In the genomic region with DNA sequence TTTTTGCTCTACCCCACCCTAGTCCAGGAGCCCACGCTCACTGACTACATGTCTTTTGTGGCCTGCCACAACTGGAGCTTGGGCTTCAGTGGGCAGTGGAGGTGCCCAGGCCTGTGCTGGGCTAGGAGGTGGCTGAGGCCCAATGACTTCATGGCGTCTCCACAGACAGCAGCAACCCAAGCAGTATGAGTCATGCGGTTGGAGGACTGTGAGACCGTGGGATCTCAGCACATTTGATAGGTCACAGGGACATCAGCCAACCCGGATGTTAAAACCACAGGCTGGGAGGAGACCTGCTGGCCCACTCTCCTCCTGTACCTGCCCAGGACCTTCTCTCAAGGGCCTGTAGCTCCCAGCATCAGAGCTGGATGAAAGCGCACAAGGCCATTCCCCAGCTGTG, we compare ENCODE assay signal across 13 mouse cellular contexts. TPM values are rescaled to one million over a fixed set of nuclear protein-coding genes. Genes with fewer than 3 reads are reported as not detected.
DNase-seq lines count a peak whose midpoint lies in the region; ATAC-seq and TF ChIP-seq lines count a peak whose summit lies in the region.
"Had no signal": no experiment of that assay in that cellular context is flagged by ENCODE, and none has a peak within 500 bp of the region (broad histone marks: within the 10 kb centered on the region; RNA-seq: fewer than 3 reads in every experiment).

No protein-coding gene starts in this region.

- H3K36me3 ChIP-seq in intestine, embryonic 15.5 days: no peaks in the 10 kb centered on the region
- no peaks in the 10 kb centered on the region for H3K36me3 ChIP-seq in intestine, embryonic 16.5 days (ENCODE audit: control insufficient read depth, insufficient read depth, low read length)
- no peaks in the 10 kb centered on the region for H3K36me3 ChIP-seq in C2C12 (ENCODE audit: control insufficient read depth, insufficient read depth)
- no peaks in the 10 kb centered on the region for H3K36me3 ChIP-seq in hindbrain, postnatal 0 days (ENCODE audit: insufficient read depth, low read length)
- H3K36me3 ChIP-seq in kidney, embryonic 14.5 days (ENCODE audit: control insufficient read depth, insufficient read depth, low read length): no peaks in the 10 kb centered on the region
- H3K36me3 ChIP-seq in liver, embryonic 12.5 days: no peaks in the 10 kb centered on the region
- H3K36me3 ChIP-seq: hindbrain, embryonic 10.5 days had no signal

- H3K27me3 ChIP-seq in intestine, embryonic 15.5 days (replicated peaks): no peaks in the 10 kb centered on the region
- no peaks in the 10 kb centered on the region for H3K27me3 ChIP-seq in intestine, embryonic 16.5 days (replicated peaks; ENCODE audit: control insufficient read depth, insufficient read depth, low read length)
- H3K27me3 ChIP-seq in C2C12 (ENCODE audit: control insufficient read depth, insufficient read depth, insufficient read length): no peaks in the 10 kb centered on the region
- no peaks in the 10 kb centered on the region for H3K27me3 ChIP-seq in hindbrain, postnatal 0 days (ENCODE audit: insufficient read depth, low read length)
- no peaks in the 10 kb centered on the region for H3K27me3 ChIP-seq in kidney, embryonic 14.5 days (ENCODE audit: control insufficient read depth, insufficient read depth, low read length)
- peaks cover 20% of the 10 kb centered on the region; the same call in 1 of the 2 replicates for H3K27me3 ChIP-seq in liver, embryonic 12.5 days (replicated peaks)

- H3K9me3 ChIP-seq in intestine, embryonic 15.5 days: no peaks in the 10 kb centered on the region
- H3K9me3 ChIP-seq in intestine, embryonic 16.5 days (ENCODE audit: control insufficient read depth, low read length): no peaks in the 10 kb centered on the region
- H3K9me3 ChIP-seq in hindbrain, postnatal 0 days (ENCODE audit: low read length): no peaks in the 10 kb centered on the region
- no peaks in the 10 kb centered on the region for H3K9me3 ChIP-seq in kidney, embryonic 14.5 days (ENCODE audit: control insufficient read depth, low read length)
- H3K9me3 ChIP-seq in liver, embryonic 12.5 days (replicated peaks): no peaks in the 10 kb centered on the region; the same call in 1 of the 2 replicates
- H3K9me3 ChIP-seq: hindbrain, embryonic 10.5 days had no signal

- no peak for TF ChIP-seq CTCF in C2C12 (IDR thresholded peaks at IDR 0.05; ENCODE audit: control insufficient read depth, insufficient read depth, insufficient read length)
- TF ChIP-seq CTCF in hindbrain, postnatal 0 days (IDR thresholded peaks at IDR 0.05; ENCODE audit: low read depth): no peak

- no peak overlapping the region for H3K4me2 ChIP-seq in intestine, embryonic 15.5 days (replicated peaks)
- no peak overlapping the region for H3K4me2 ChIP-seq in intestine, embryonic 16.5 days (ENCODE audit: low read depth, low read length)
- no peak overlapping the region for H3K4me2 ChIP-seq in hindbrain, postnatal 0 days (ENCODE audit: low read depth, low read length)
- H3K4me2 ChIP-seq in kidney, embryonic 14.5 days (replicated peaks; ENCODE audit: low read depth, low read length): no peak overlapping the region
- H3K4me2 ChIP-seq in liver, embryonic 12.5 days: no peak overlapping the region
- H3K4me2 ChIP-seq: lung, embryonic 14.5 days had no signal

- DNase-seq in adrenal gland, adult 2 months: peak; percentile 86
- no peak for DNase-seq in hindbrain, postnatal 0 days (ENCODE audit: low spot score)
- DNase-seq: cerebellum, adult 9-10 months; kidney, postnatal 14 days; lung, embryonic 14.5 days; retina, postnatal 1 day had no signal

- no peak overlapping the region for H3K4me3 ChIP-seq in intestine, embryonic 15.5 days (replicated peaks)
- no peak overlapping the region for H3K4me3 ChIP-seq in intestine, embryonic 16.5 days (ENCODE audit: low read length)
- H3K4me3 ChIP-seq in C2C12 (ENCODE audit: insufficient read depth, poor library complexity, severe bottlenecking): no peak overlapping the region
- H3K4me3 ChIP-seq in hindbrain, postnatal 0 days (ENCODE audit: low read length): no peak overlapping the region
- H3K4me3 ChIP-seq in kidney, embryonic 14.5 days (ENCODE audit: low read length): no peak overlapping the region
- no peak overlapping the region for H3K4me3 ChIP-seq in liver, embryonic 12.5 days
- H3K4me3 ChIP-seq: hindbrain, embryonic 10.5 days had no signal

- 87% methylated on average over 6 of the region's 6 CpGs for WGBS in intestine, embryonic 15.5 days
- WGBS in intestine, embryonic 16.5 days: 85% methylated on average over 6 of the region's 6 CpGs
- WGBS in hindbrain, postnatal 0 days: 89% methylated on average over 6 of the region's 6 CpGs
- WGBS in kidney, embryonic 14.5 days: 86% methylated on average over 6 of the region's 6 CpGs
- 32% methylated on average over 6 of the region's 6 CpGs for WGBS in liver, embryonic 12.5 days (ENCODE audit: insufficient replicate concordance)

- H3K79me2 ChIP-seq in C2C12 (ENCODE audit: control insufficient read depth, insufficient read depth): no peaks in the 10 kb centered on the region

- 0 out of 2 replicates have a peak overlapping the region, but pooled peaks have one; percentile 8 for H3K9ac ChIP-seq in intestine, embryonic 15.5 days
- no peak overlapping the region for H3K9ac ChIP-seq in intestine, embryonic 16.5 days (ENCODE audit: low read depth, low read length)
- H3K9ac ChIP-seq in hindbrain, postnatal 0 days (replicated peaks; ENCODE audit: low read length): no peak overlapping the region
- H3K9ac ChIP-seq in kidney, embryonic 14.5 days (ENCODE audit: low read depth, low read length): no peak overlapping the region
- H3K9ac ChIP-seq in liver, embryonic 12.5 days: no peak overlapping the region
- H3K9ac ChIP-seq: lung, embryonic 14.5 days had no signal

- ATAC-seq in intestine, embryonic 15.5 days: no peak
- no peak for ATAC-seq in intestine, embryonic 16.5 days
- ATAC-seq in megakaryocyte, adult 5-6 weeks (ENCODE audit: poor library complexity, severe bottlenecking): peak; percentile 77
- no peak for ATAC-seq in hindbrain, postnatal 0 days
- no peak for ATAC-seq in kidney, embryonic 14.5 days (ENCODE audit: low FRiP score, low TSS enrichment)
- no peak for ATAC-seq in liver, embryonic 12.5 days

- H3K27ac ChIP-seq in intestine, embryonic 15.5 days: no peak overlapping the region
- H3K27ac ChIP-seq in intestine, embryonic 16.5 days (ENCODE audit: low read length): no peak overlapping the region
- no peak overlapping the region for H3K27ac ChIP-seq in hindbrain, postnatal 0 days
- no peak overlapping the region for H3K27ac ChIP-seq in kidney, embryonic 14.5 days (ENCODE audit: low read depth, low read length)
- H3K27ac ChIP-seq in liver, embryonic 12.5 days: no peak overlapping the region
- H3K27ac ChIP-seq: hindbrain, embryonic 10.5 days had no signal

- H3K79me3 ChIP-seq in C2C12 (ENCODE audit: low read depth): no peaks in the 10 kb centered on the region

- H3K4me1 ChIP-seq in intestine, embryonic 15.5 days (replicated peaks): 0 out of 2 replicates have a peak, but pooled peaks cover 7% of the 10 kb centered on the region
- H3K4me1 ChIP-seq in intestine, embryonic 16.5 days (ENCODE audit: control insufficient read depth, insufficient read depth, low read length): peaks cover 22% of the 10 kb centered on the region
- no peaks in the 10 kb centered on the region for H3K4me1 ChIP-seq in hindbrain, postnatal 0 days (ENCODE audit: insufficient read depth, low read length)
- H3K4me1 ChIP-seq in kidney, embryonic 14.5 days (ENCODE audit: control insufficient read depth, insufficient read depth, low read length): no peaks in the 10 kb centered on the region
- H3K4me1 ChIP-seq in liver, embryonic 12.5 days: no peaks in the 10 kb centered on the region

- H3ac ChIP-seq in C2C12 (ENCODE audit: control insufficient read depth, insufficient read length, low read depth): no peak overlapping the region

TF ChIP-seq in C2C12, 6 proteins besides CTCF, POLR2A, EP300 and RAD21:
- TF ChIP-seq USF1 (IDR thresholded peaks at IDR 0.05; ENCODE audit: low read depth) (no peak), MYOG (IDR thresholded peaks at IDR 0.05; ENCODE audit: control insufficient read depth, extremely low read depth, insufficient read length) (no peak), MAX (IDR thresholded peaks at IDR 0.05) (peak; percentile 76), CEBPB (IDR thresholded peaks at IDR 0.05; ENCODE audit: low read depth) (no peak), MYOD1 (IDR thresholded peaks at IDR 0.05; ENCODE audit: control insufficient read depth, insufficient read length, low read depth) (peak; percentile 51), FOSL1 (IDR thresholded peaks at IDR 0.05; ENCODE audit: insufficient read depth, low read length, poor library complexity, severe bottlenecking) (peak; percentile 73)

RNA-seq across cellular contexts. Expression of a gene that starts 8.2 kb away (rescaled TPM):
- polyA plus RNA-seq in intestine, embryonic 15.5 days (2015; fragmentation: Nextera tagmentation; extraction: Ambion mirVana): 56.0 and 60.1 TPM in 2 replicates
- polyA plus RNA-seq in intestine, embryonic 16.5 days (2015; fragmentation: Nextera tagmentation; extraction: Ambion mirVana): 56.0 and 63.0 TPM in 2 replicates
- 198 TPM for polyA plus RNA-seq in C2C12 (2012; fragmentation: generic; extraction: Trizol)
- total RNA-seq in adrenal gland, adult 2 months (2021): 100 to 1,000 TPM; 228 to 424 TPM
- 50.0 and 414 TPM in 2 replicates for polyA plus RNA-seq in adrenal gland, adult 2 months (2012; rRNA removed)
- total RNA-seq in megakaryocyte, adult 5-6 weeks (2015): 19.7 and 25.4 TPM in 2 replicates
- total RNA-seq in megakaryocyte, adult 5-6 weeks (2017): 12.5 and 15.9 TPM in 2 replicates
- 40.0 and 43.8 TPM in 2 replicates for total RNA-seq in hindbrain, postnatal 0 days (2014; rRNA removed)
- 23.0 and 23.4 TPM in 2 replicates for polyA plus RNA-seq in hindbrain, postnatal 0 days (2015; fragmentation: Nextera tagmentation; extraction: Ambion mirVana)
- polyA plus RNA-seq in kidney, embryonic 14.5 days (2014; fragmentation: Nextera tagmentation; extraction: Ambion mirVana): 35.0 and 69.0 TPM in 2 replicates
- 17.8 and 18.5 TPM in 2 replicates for polyA plus RNA-seq in liver, embryonic 12.5 days (2016; fragmentation: Nextera tagmentation; extraction: Ambion mirVana)

RNA-seq across cellular contexts. Expression of a gene that starts 57.6 kb away (rescaled TPM):
- polyA plus RNA-seq in intestine, embryonic 15.5 days (2015; fragmentation: Nextera tagmentation; extraction: Ambion mirVana): 3.8 and 4.6 TPM in 2 replicates
- 4.3 and 4.7 TPM in 2 replicates for polyA plus RNA-seq in intestine, embryonic 16.5 days (2015; fragmentation: Nextera tagmentation; extraction: Ambion mirVana)
- 0.13 TPM for polyA plus RNA-seq in C2C12 (2012; fragmentation: generic; extraction: Trizol)
- total RNA-seq in adrenal gland, adult 2 months (2021): 10 to 100 TPM in 1 of 2 experiments, 1 to 10 TPM in 1; 6.1 to 59.6 TPM
- 4.7 and 7.4 TPM in 2 replicates for polyA plus RNA-seq in adrenal gland, adult 2 months (2012; rRNA removed)
- 0.09 TPM in 1 of 2 replicates, not detected in the other for total RNA-seq in megakaryocyte, adult 5-6 weeks (2015)
- 0.16 TPM in 1 of 2 replicates, not detected in the other for total RNA-seq in megakaryocyte, adult 5-6 weeks (2017)
- 15.3 and 22.4 TPM in 2 replicates for total RNA-seq in hindbrain, postnatal 0 days (2014; rRNA removed)
- polyA plus RNA-seq in hindbrain, postnatal 0 days (2015; fragmentation: Nextera tagmentation; extraction: Ambion mirVana): 16.6 and 17.5 TPM in 2 replicates
- 5.9 and 10.2 TPM in 2 replicates for polyA plus RNA-seq in kidney, embryonic 14.5 days (2014; fragmentation: Nextera tagmentation; extraction: Ambion mirVana)
- 5.1 and 6.5 TPM in 2 replicates for polyA plus RNA-seq in liver, embryonic 12.5 days (2016; fragmentation: Nextera tagmentation; extraction: Ambion mirVana)
